Mouse (Mus musculus): ENCODE data around the gene Mre11a.
"Not testable (repeated sequence)": the region's sequence is repeated elsewhere in the genome, so short reads cannot be mapped to it uniquely, and the experiment has no call there.

Gene Mre11a

GRCm38 (mm10) chr9:14870802-14871201 is 86.3 kb downstream of the Mre11a start:
- no peak for DNase-seq (ENCODE audit: low spot score)

- DNase-seq (ENCODE audit: low spot score): no peak
Observed at GRCm38 (mm10) chr9:14871536-14871935, 87.1 kb downstream of the Mre11a start.

- no peak for DNase-seq (ENCODE audit: low spot score)
Observed at GRCm38 (mm10) chr9:14872181-14872930, 87.9 kb downstream of the Mre11a start.

GRCm38 (mm10) chr9:14875743-14876507 is 91.5 kb downstream of the Mre11a start:
- no peak for DNase-seq (ENCODE audit: low spot score)

- not testable (repeated sequence) for DNase-seq (ENCODE audit: low spot score)
Observed at GRCm38 (mm10) chr9:14876566-14876965, 92.1 kb downstream of the Mre11a start.

- DNase-seq (ENCODE audit: low spot score): no peak
Observed at GRCm38 (mm10) chr9:14884641-14885040, 100.2 kb downstream of the Mre11a start.

GRCm38 (mm10) chr9:14885151-14885550 is 100.7 kb downstream of the Mre11a start:
- no peak for DNase-seq (ENCODE audit: low spot score)

- DNase-seq (ENCODE audit: low spot score): no peak
Observed at GRCm38 (mm10) chr9:14885954-14886353, 101.5 kb downstream of the Mre11a start.

Data from c-Kit-positive CD71-positive TER-119-positive erythroid progenitor cells, embryonic 14.5 days (primary cell).